Mouse (Mus musculus) heart, postnatal 0 days (tissue): Measurements from ENCODE around the gene Haus7.

Source experiments
- CTCF ChIP-seq: IDR thresholded peaks from 2 replicates; pipeline ENCODE4 v1.5.1; 2016; ENCODE audit warnings: antibody characterized with exemption, control low read depth, low read depth
- EP300 ChIP-seq: IDR thresholded peaks from 2 replicates; pipeline ENCODE4 v1.6.1; 2016; ENCODE audit warnings: antibody characterized with exemption, low read depth

GRCm38 (mm10) chrX:73475658-73476256 lies 16.9 kb upstream of the Haus7 start:
- TF ChIP-seq EP300 (no peak), CTCF (no peak)
